Mouse (Mus musculus) lung, postnatal 0 days (tissue): ENCODE measurements around the gene Paqr7. TPM values are rescaled to one million over a fixed set of nuclear protein-coding genes. Genes with fewer than 3 reads are reported as not detected.
A peak's percentile ranks its signal among the peaks of the same experiment; 100 is the strongest.

ENCODE experiments used
- ATAC-seq: fragments of 200-750 bp; cut with Nextera tagmentation; 2 replicates; pipeline ENCODE4 v1.8.0; 2017; ENCODE audit warnings: moderate library complexity
- DNase-seq: peaks from one replicate; pipeline ENCODE4 v3.0.0-alpha.2; 2016; ENCODE audit warnings: low spot score
- H3K27ac ChIP-seq: fragments of 300-500 bp; sonication (generic); 2 replicates; pipeline ENCODE4 v1.5.1; 2014; ENCODE audit warnings: antibody characterized with exemption, mild to moderate bottlenecking, low read length, mixed read lengths
- H3K27me3 ChIP-seq: fragments of 300-500 bp; sonication (generic); replicated peaks from 2 replicates; pipeline ENCODE4 v1.6.1; 2014; ENCODE audit warnings: low read length, mixed read lengths; ENCODE audit not compliant: insufficient read depth
- H3K36me3 ChIP-seq: fragments of 300-500 bp; sonication (generic); 2 replicates; pipeline ENCODE4 v1.6.1; 2014; ENCODE audit warnings: low read length, mixed read lengths; ENCODE audit not compliant: insufficient read depth
- H3K4me1 ChIP-seq: fragments of 300-500 bp; sonication (generic); 2 replicates; pipeline ENCODE4 v1.6.1; 2014; ENCODE audit warnings: antibody characterized with exemption, low read depth, low read length, mixed read lengths; ENCODE audit not compliant: insufficient read depth
- H3K4me2 ChIP-seq: fragments of 300-500 bp; sonication (generic); replicated peaks from 2 replicates; pipeline ENCODE4 v1.6.1; 2014; ENCODE audit warnings: low read depth, mild to moderate bottlenecking, low read length, moderate library complexity, mixed read lengths
- H3K4me3 ChIP-seq: fragments of 300-500 bp; sonication (generic); 2 replicates; pipeline ENCODE4 v1.5.1; 2014; ENCODE audit warnings: low read depth, low read length
- H3K9ac ChIP-seq: fragments of 300-500 bp; sonication (generic); replicated peaks from 2 replicates; pipeline ENCODE4 v1.6.1; 2014; ENCODE audit warnings: low read depth, mild to moderate bottlenecking
- H3K9me3 ChIP-seq: fragments of 300-500 bp; sonication (generic); 2 replicates; pipeline ENCODE4 v1.6.1; 2016; ENCODE audit warnings: low read length, mixed read lengths
- CTCF ChIP-seq: IDR thresholded peaks from 2 replicates; pipeline ENCODE4 v1.5.1; 2016; ENCODE audit warnings: antibody characterized with exemption, mild to moderate bottlenecking
- EP300 ChIP-seq: IDR thresholded peaks from 2 replicates; pipeline ENCODE4 v1.6.1; 2016; ENCODE audit warnings: antibody characterized with exemption, mild to moderate bottlenecking, control low read depth
- WGBS: fragments of 180-500 bp; shearing (Covaris S2); extraction: QIAGEN DNeasy Blood & Tissue Kit; methylation state at CpG from one replicate; pipeline ENCODE4 v1.1.7; 2014; 5-methylcytosine and 5-hydroxymethylcytosine counted together
- polyA plus RNA-seq: library from polyadenylated mRNA; unstranded; fragments of >200 nt; fragmentation: Nextera tagmentation; extraction: Ambion mirVana; gene quantifications from 2 replicates; pipeline ENCODE4 v1.2.1, GENCODE M21; 2015

The Paqr7 gene
- polyA plus RNA-seq, 1 experiment from 2014 or later: 27.5 TPM

- TF ChIP-seq EP300: no peak
- TF ChIP-seq CTCF: no peak
- Histone ChIP-seq H3K27me3 (no peaks in the 10 kb centered on the region), H3K9ac (no peak overlapping the region), H3K36me3 (peaks cover 10% of the 10 kb centered on the region; the same call in 1 of the 2 replicates), H3K4me2 (no peak overlapping the region), H3K4me1 (peaks cover 8% of the 10 kb centered on the region; the same call in 1 of the 2 replicates), H3K9me3 (no peaks in the 10 kb centered on the region), H3K4me3 (no peak overlapping the region), H3K27ac (no peak overlapping the region)
- DNase-seq (no peak), ATAC-seq (no peak)
- 90% methylated on average over 9 of the region's 9 CpGs for WGBS
Measured at GRCm38 (mm10) chr4:134542726-134543125, 46.2 kb downstream of the Paqr7 start.

- no peak overlapping the region for H3K4me2 ChIP-seq
- peaks cover 10% of the 10 kb centered on the region; the same call in 1 of the 2 replicates for H3K36me3 ChIP-seq
- no peak overlapping the region for H3K4me3 ChIP-seq
- H3K27ac ChIP-seq: no peak overlapping the region
- no peaks in the 10 kb centered on the region for H3K9me3 ChIP-seq
- 7% methylated on average over 5 of the region's 5 CpGs for WGBS
- TF ChIP-seq EP300 (no peak), CTCF (peak; percentile 98)
- H3K27me3 ChIP-seq: no peaks in the 10 kb centered on the region
- DNase-seq (peak; percentile 89), ATAC-seq (peak; percentile 64)
- H3K4me1 ChIP-seq: peaks cover 11% of the 10 kb centered on the region; the same call in 1 of the 2 replicates
- no peak overlapping the region for H3K9ac ChIP-seq
Measured at GRCm38 (mm10) chr4:134543261-134543660, 46.8 kb downstream of the Paqr7 start.

- H3K9ac ChIP-seq: no peak overlapping the region
- H3K27ac ChIP-seq: peak overlapping the region; percentile 84
- peaks cover 10% of the 10 kb centered on the region; the same call in 1 of the 2 replicates for H3K36me3 ChIP-seq
- DNase-seq (peak; percentile 84), ATAC-seq (peak; percentile 66)
- no peak for TF ChIP-seq CTCF
- TF ChIP-seq EP300: peak; percentile 52
- H3K4me3 ChIP-seq: no peak overlapping the region
- no peaks in the 10 kb centered on the region for H3K9me3 ChIP-seq
- no peaks in the 10 kb centered on the region for H3K27me3 ChIP-seq
- peaks cover 11% of the 10 kb centered on the region; the same call in 1 of the 2 replicates for H3K4me1 ChIP-seq
- 0 out of 2 replicates have a peak overlapping the region, but pooled peaks have one; percentile 28 for H3K4me2 ChIP-seq
- WGBS: 51% methylated on average over 9 of the region's 9 CpGs
Measured at GRCm38 (mm10) chr4:134546814-134547705, 50.6 kb downstream of the Paqr7 start.

GRCm38 (mm10) chr4:134548169-134548938 is 51.9 kb downstream of the Paqr7 start:
- Histone ChIP-seq H3K4me2 (no peak overlapping the region), H3K9ac (no peak overlapping the region), H3K36me3 (0 out of 2 replicates have a peak, but pooled peaks cover 4% of the 10 kb centered on the region), H3K4me3 (no peak overlapping the region), H3K4me1 (peaks cover 11% of the 10 kb centered on the region; the same call in 1 of the 2 replicates), H3K9me3 (no peaks in the 10 kb centered on the region), H3K27me3 (no peaks in the 10 kb centered on the region), H3K27ac (peak overlapping the region; percentile 84; the same call in 1 of the 2 replicates)
- 50% methylated on average over 18 of the region's 18 CpGs for WGBS
- peak; percentile 89 for DNase-seq
- ATAC-seq: peak; percentile 37
- no peak; the same call in 1 of the 2 replicates for TF ChIP-seq CTCF
- no peak for TF ChIP-seq EP300

GRCm38 (mm10) chr4:134549899-134550298 is 53.4 kb downstream of the Paqr7 start:
- Histone ChIP-seq H3K4me3 (no peak overlapping the region), H3K36me3 (no peaks in the 10 kb centered on the region), H3K9me3 (no peaks in the 10 kb centered on the region), H3K9ac (no peak overlapping the region), H3K4me2 (no peak overlapping the region), H3K27me3 (no peaks in the 10 kb centered on the region), H3K4me1 (peaks cover 11% of the 10 kb centered on the region; the same call in 1 of the 2 replicates), H3K27ac (no peak overlapping the region)
- DNase-seq (no peak), ATAC-seq (no peak)
- TF ChIP-seq CTCF: peak; percentile 36
- TF ChIP-seq EP300: no peak
- over 99% methylated on average over 8 of the region's 8 CpGs for WGBS
